Mouse (Mus musculus) kidney, adult 2 months (tissue): ENCODE data around the gene Dnm2.

Experiments
- CTCF ChIP-seq: fragments of 200-500 bp; conservative IDR thresholded peaks from 2 replicates; pipeline ENCODE4 v1.5.1; 2011; ENCODE audit warnings: low read depth, mild to moderate bottlenecking, control low read depth, low read length, moderate library complexity, mixed read lengths; ENCODE audit not compliant: insufficient read depth, insufficient read length
- POLR2A ChIP-seq: fragments of 200-500 bp; IDR thresholded peaks from one replicate; pipeline ENCODE4 v1.6.1; 2011; ENCODE audit warnings: low read depth, low read length, control low read depth

- TF ChIP-seq POLR2A (no peak), CTCF (no peak)
These were observed 122.0 kb downstream of the Dnm2 start, which contains the start of gene Carm1 for GRCm38 (mm10) chr9:21546789-21547074.
